Mouse (Mus musculus) adrenal gland, adult 18-20 months (tissue): ENCODE results near the gene Btf3. TPM values are rescaled to one million over a fixed set of nuclear protein-coding genes. Genes with fewer than 3 reads are reported as not detected.
A peak's percentile ranks its signal among the peaks of the same experiment; 100 is the strongest.

Experiments
- DNase-seq, 2 experiments: peaks; one replicate each; pipeline ENCODE4 v3.0.0; 2021 to 2022; ENCODE audit warnings: low spot score in 2 of 2
- total RNA-seq, 2 experiments: library from RNA; stranded (reverse); gene quantifications; 1 replicate in 1 of 2; 2 replicates in 1 of 2; pipeline ENCODE4 v1.2.3; 2021

Gene Btf3
- total RNA-seq, 2 experiments from 2014 or later: 298 to 383 TPM

- DNase-seq: no peak
Measured at GRCm38 (mm10) chr13:98279686-98280085, 37.1 kb downstream of the Btf3 start, which contains the start of gene Gm21976. TSS of gene Gm21976 (plus strand) at chr13:98279887.

- DNase-seq: no peak
Measured at GRCm38 (mm10) chr13:98277501-98277900, 39.3 kb downstream of the Btf3 start.

- DNase-seq: no peak
Measured at GRCm38 (mm10) chr13:98276253-98276652, 40.6 kb downstream of the Btf3 start.

GRCm38 (mm10) chr13:98275646-98276045, 41.2 kb downstream of the Btf3 start:
- DNase-seq: peak in 1 of 2 experiments; percentile 26

- no peak for DNase-seq
Measured at GRCm38 (mm10) chr13:98274023-98274422, 42.8 kb downstream of the Btf3 start.

- DNase-seq: no peak
Measured at GRCm38 (mm10) chr13:98264111-98264510, 52.7 kb downstream of the Btf3 start.

GRCm38 (mm10) chr13:98263458-98263987, 53.3 kb downstream of the Btf3 start:
- DNase-seq: no peak

GRCm38 (mm10) chr13:98262636-98263457, 54.0 kb downstream of the Btf3 start, which contains the start of the genes Utp15 and Ankra2:
TSS of gene Utp15 (minus strand) at chr13:98263041.
TSS of gene Ankra2 (plus strand) at chr13:98263074.
- DNase-seq: peak; percentile 99

Other genes with a start within 250 kb of the Btf3 start
- 10 to 100 TPM; 14.2 to 28.0 TPM for gene Arhgef28, start 110.6 kb downstream of the Btf3 start, total RNA-seq
- gene Utp15, start 54.0 kb downstream of the Btf3 start, total RNA-seq: 10 to 100 TPM; 16.4 to 20.1 TPM
- gene Ankra2, start 53.9 kb downstream of the Btf3 start, total RNA-seq: 10 to 100 TPM; 15.4 to 22.9 TPM
- gene Gm21976, start 37.1 kb downstream of the Btf3 start, total RNA-seq: not detected
- under 1 TPM; 0.50 to 0.54 TPM for gene Foxd1, start 37.2 kb upstream of the Btf3 start, total RNA-seq
- not detected for gene Gm10320, start 175.0 kb upstream of the Btf3 start, total RNA-seq